Mouse (Mus musculus): Measurements from ENCODE around the gene Nkap.
"Not testable (repeated sequence)": the region's sequence is repeated elsewhere in the genome, so short reads cannot be mapped to it uniquely, and the experiment has no call there.

Nkap gene

DNA sequence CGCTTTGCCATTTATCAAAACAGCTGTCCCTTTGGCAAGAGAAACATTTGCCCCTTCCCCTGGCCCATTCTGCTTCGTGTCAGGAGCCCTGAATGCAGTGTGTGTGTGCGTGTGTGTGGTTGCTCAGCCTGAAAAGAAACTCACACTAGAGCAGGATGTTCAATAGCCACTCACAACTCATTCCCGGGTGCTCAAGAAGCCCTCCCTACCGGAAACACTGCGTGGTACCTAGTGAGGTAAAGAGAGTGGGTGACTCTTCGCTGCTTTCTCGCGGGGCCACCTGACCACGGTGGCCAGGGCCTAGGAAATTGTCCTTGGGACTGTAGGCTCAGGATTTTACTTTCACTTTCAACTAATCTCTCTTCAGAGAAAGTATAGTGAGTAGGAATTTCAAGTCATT, 34.6 kb downstream of the Nkap start:
- no peak for DNase-seq (ENCODE audit: low read depth)

DNA sequence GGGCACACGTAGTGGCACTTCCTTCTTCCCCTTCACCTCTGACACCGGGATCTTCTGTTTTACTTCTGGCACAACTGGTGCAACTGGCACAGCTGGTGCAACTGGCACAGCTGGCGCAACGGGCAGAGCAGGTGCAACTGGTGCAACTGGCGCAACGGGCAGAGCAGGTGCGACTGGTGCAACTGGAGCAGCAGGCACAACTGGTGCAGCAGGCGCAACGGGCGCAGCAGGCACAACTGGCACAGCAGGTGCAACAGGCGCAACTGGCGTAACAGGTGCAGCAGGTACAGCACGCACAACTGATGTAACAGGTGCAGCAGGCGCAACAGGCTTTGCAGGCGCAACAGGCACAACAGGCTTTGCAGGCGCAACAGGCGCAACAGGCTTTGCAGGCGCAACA, 36.5 kb downstream of the Nkap start:
- DNase-seq (ENCODE audit: low read depth), result no peak

DNA sequence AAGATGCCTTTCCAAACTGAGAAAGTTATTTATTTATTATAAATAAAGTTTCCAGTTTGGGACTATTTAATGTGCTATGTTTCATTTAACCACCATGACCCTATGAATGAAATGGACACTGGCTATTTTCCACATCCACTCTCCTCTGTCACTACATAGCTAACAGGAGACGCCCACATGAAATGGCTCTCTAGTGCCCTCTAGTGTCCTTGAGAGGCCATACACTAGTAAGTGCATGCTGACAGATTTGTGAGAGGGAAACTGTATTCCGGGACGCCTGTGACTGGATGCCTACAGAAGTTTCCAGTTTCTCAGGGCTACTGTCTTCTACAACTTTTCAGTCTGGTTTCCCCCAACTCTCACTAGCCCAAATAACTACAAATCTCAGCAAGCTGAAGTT, 40.5 kb downstream of the Nkap start:
- DNase-seq (ENCODE audit: low read depth), result peak; percentile 39

DNA sequence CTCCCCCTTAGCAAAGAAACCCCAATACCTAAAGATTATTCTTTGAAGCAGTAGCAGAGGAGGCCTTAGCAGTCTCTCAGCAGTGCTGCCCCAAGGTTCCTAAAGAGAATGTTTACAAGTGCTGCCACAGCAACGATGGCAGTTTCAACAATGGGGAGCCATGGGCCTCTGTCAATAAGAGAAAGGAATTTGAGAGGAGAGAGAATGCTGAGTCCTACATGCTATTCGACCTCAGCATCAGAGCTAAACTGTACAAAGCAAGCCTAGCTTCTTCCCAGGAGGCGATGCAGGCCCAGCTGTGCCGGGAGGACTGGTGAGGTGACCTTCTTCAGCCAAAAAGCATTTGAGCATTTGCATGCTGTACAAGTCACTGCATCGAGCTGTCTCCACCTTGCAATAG, 42.1 kb downstream of the Nkap start, which contains the start of gene Akap14:
Gene Akap14, minus strand, starts transcription at position 101 of the 400 bp plus-strand sequence.
- DNase-seq (ENCODE audit: low read depth), result no peak

DNA sequence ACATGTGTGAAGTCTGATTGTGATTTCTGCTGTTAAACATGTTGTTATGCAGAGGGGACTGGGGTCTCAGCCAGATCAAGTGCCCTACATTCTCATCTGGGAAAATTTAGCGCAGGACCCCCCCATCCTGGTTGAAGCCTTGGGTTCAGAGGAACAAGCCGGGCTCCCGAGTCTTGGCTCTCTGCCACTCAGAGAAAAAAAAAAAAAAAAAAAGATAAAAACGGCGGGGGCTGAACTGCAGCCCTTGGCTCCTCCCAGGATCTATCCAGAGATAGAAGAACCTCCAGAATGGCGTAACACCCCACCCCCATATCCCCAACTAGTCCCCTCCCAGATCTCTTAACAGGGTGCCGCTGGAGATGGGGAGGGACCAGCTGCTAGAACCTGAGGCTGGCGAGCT, 57.8 kb downstream of the Nkap start:
- not testable (repeated sequence) for DNase-seq (ENCODE audit: low read depth)

DNA sequence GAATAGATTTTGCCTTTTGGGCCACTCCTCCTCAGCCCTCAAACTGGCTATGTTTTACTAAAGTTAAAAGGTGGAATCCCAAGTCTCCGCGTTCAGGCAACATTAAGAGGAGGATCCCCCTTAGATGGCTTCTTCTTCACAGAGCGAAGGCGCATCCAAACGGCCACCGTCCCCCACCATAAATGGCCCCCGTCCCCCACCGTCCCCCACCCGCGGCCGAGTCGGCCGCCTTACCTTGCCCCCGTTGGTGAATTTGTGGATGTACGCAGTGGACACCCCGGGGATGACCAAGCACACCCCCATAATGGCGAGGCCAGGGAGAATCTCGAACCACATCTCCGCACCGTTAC, 64.1 kb downstream of the Nkap start:
- DNase-seq (ENCODE audit: low read depth), result peak; percentile 10

DNA sequence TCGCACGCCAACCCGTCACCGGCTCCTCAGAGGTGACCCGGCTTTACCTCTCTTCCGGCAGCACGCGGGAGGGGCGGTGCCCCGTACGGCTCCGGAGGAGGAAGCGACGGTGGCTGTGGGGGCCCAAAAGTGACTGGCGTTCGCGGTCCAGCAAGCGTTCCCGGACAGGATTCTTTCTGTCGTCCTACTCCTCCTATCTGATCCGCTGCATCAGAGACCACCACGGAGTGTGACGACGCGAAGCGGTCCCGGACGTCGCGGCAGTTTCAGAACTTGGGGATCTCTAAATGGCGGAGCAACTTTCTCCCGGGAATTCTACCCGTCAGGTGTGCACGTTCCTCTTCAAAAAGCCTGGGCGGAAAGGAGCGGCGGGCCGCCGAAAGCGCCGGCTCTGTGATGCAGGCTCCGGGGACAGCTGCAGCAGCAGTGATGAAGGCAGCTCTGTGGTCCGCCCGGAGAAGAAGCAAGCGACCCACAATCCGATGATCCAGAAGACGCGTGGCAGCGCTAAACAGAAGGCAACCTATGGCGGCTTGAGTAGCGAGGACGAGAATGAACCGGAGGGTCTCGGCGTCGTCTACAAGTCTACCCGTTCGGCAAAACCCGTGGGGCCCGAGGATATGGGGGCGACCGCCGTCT, 64.6 kb downstream of the Nkap start, which contains the start of the genes Ndufa1 and Rnf113a1:
Gene Ndufa1, minus strand, starts transcription at position 59 of the 639 bp plus-strand sequence.
Gene Rnf113a1, plus strand, starts transcription at position 141 of the 639 bp plus-strand sequence.
- peak; percentile 48 for DNase-seq (ENCODE audit: low read depth)

DNA sequence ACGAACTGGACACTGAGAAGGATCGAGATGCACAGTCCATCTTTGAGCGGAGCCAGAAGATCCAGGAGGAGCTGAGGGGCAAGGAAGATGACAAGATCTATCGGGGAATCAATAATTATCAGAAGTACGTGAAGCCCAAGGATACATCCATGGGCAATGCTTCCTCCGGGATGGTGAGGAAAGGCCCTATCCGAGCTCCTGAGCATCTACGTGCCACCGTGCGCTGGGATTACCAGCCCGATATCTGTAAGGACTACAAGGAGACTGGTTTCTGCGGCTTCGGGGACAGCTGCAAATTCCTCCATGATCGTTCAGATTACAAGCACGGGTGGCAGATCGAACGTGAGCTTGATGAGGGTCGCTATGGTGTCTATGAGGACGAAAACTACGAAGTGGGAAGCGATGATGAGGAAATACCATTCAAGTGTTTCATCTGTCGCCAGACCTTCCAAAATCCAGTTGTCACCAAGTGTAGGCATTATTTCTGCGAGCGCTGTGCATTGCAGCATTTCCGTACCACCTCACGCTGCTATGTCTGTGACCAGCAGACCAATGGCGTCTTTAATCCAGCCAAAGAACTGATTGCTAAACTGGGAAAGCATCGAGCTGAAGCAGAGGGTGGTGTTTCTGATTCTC, 65.3 kb downstream of the Nkap start:
- no peak for DNase-seq (ENCODE audit: low read depth)

DNA sequence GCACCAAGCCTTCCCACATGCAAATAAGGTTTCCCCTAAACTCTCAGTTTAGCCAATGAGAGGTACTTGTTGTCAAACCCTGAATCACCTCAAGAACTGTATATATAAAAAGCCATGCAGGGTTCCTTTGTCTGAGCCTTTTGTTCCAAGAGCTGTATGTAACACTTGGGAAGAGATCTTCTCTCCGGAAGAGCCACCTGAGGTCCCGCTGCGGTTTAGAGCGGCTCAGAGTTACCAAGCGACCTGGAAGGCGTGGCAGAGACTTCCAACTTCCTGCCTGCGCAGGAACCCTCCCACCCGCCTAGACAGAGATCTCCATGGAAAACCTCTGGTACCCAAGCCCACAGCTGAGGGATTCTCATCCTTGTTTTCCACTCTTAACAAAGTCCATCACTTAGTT, 72.1 kb downstream of the Nkap start:
- no peak for DNase-seq (ENCODE audit: low read depth)

All from c-Kit-positive CD71-negative TER-119-negative erythroid progenitor cells, embryonic 14.5 days (primary cell).